Mouse (Mus musculus) CH12.LX (cell line): Measurements from ENCODE around the gene Clk1. TPM values are rescaled to one million over a fixed set of nuclear protein-coding genes. Genes with fewer than 3 reads are reported as not detected.

Experiments
- DNase-seq: peaks from one replicate; pipeline ENCODE4 v3.0.0-alpha.2; 2013; ENCODE audit errors: extremely low read depth
- H3K27ac ChIP-seq: 2 replicates; pipeline ENCODE4 v1.5.1; 2012; ENCODE audit warnings: low read depth, mild to moderate bottlenecking, control low read depth, moderate library complexity; ENCODE audit not compliant: insufficient read depth
- H3K27me3 ChIP-seq: replicated peaks from 2 replicates; pipeline ENCODE3; 2012; ENCODE audit warnings: inconsistent platforms
- H3K36me3 ChIP-seq, 2 experiments: replicated peaks in 1 of 2; 2 replicates each; pipeline versions ENCODE3 to v1.6.1; 2012; ENCODE audit warnings: inconsistent platforms in 1 of 2, low read length in 1 of 2, mild to moderate bottlenecking in 1 of 2, mixed read lengths in 1 of 2, moderate library complexity in 1 of 2; ENCODE audit not compliant: control insufficient read depth in 1 of 2, insufficient read depth in 1 of 2
- H3K4me1 ChIP-seq, 2 experiments: 2 replicates each; pipeline ENCODE4 v1.6.1; 2012; ENCODE audit warnings: inconsistent platforms in 1 of 2, moderate library complexity in 1 of 2; ENCODE audit not compliant: insufficient read depth in 2 of 2, control insufficient read depth in 1 of 2
- H3K4me2 ChIP-seq: 2 replicates; pipeline ENCODE4 v1.6.1; 2012; ENCODE audit warnings: low read depth, mild to moderate bottlenecking, control low read depth; ENCODE audit not compliant: poor library complexity, insufficient read depth, severe bottlenecking
- H3K4me3 ChIP-seq, 3 experiments: fragments of 150-350 bp in 1 of 3; sonication (generic) in 1 of 3; replicated peaks in 1 of 3; 2 replicates each; pipeline versions ENCODE3 to v1.5.1; 2011 to 2012; ENCODE audit warnings: low read depth in 2 of 3, low read length in 2 of 3, mild to moderate bottlenecking in 2 of 3, moderate library complexity in 2 of 3, control low read depth in 1 of 3, improper control_type of control experiment in 1 of 3, inconsistent platforms in 1 of 3, mixed read lengths in 1 of 3; ENCODE audit not compliant: poor library complexity in 1 of 3
- H3K79me2 ChIP-seq: replicated peaks from 2 replicates; pipeline ENCODE4 v1.6.1; 2012; ENCODE audit warnings: mild to moderate bottlenecking, moderate library complexity; ENCODE audit not compliant: control insufficient read depth, poor library complexity, insufficient read depth, severe bottlenecking; ENCODE audit errors: extremely low read depth
- H3K9ac ChIP-seq: 2 replicates; pipeline ENCODE4 v1.6.1; 2012; ENCODE audit warnings: low read depth, mild to moderate bottlenecking, control low read depth, moderate library complexity; ENCODE audit not compliant: insufficient read depth
- H3K9me3 ChIP-seq: replicated peaks from 2 replicates; pipeline ENCODE3; 2012; ENCODE audit warnings: low read length, inconsistent platforms, mixed read lengths
- CHD2 ChIP-seq: IDR thresholded peaks from 2 replicates; pipeline ENCODE4 v1.6.1; 2011; ENCODE audit warnings: low read length, improper control_type of control experiment
- HCFC1 ChIP-seq: IDR thresholded peaks from 2 replicates; pipeline ENCODE4 v1.6.1; 2012; ENCODE audit warnings: low read depth, mild to moderate bottlenecking, inconsistent platforms, low read length, improper control_type of control experiment
- IRF4 ChIP-seq: IDR thresholded peaks from 2 replicates; pipeline ENCODE4 v1.6.1; 2014; ENCODE audit warnings: low read depth, mild to moderate bottlenecking, inconsistent platforms, low read length, improper control_type of control experiment
- JUN ChIP-seq: IDR thresholded peaks from 2 replicates; pipeline ENCODE4 v1.6.1; 2011; ENCODE audit warnings: low read depth, mild to moderate bottlenecking, low read length, improper control_type of control experiment, moderate library complexity; ENCODE audit not compliant: insufficient read depth
- KAT2A ChIP-seq: IDR thresholded peaks from 2 replicates; pipeline ENCODE4 v1.6.1; 2012; ENCODE audit warnings: low read length, improper control_type of control experiment, inconsistent platforms; ENCODE audit not compliant: insufficient replicate concordance
- MAFK ChIP-seq: IDR thresholded peaks from 2 replicates; pipeline ENCODE4 v1.6.1; 2011; ENCODE audit warnings: low read length, improper control_type of control experiment; ENCODE audit not compliant: insufficient replicate concordance
- MAX ChIP-seq: IDR thresholded peaks from 2 replicates; pipeline ENCODE4 v1.6.1; 2011; ENCODE audit warnings: low read length, improper control_type of control experiment
- MAZ ChIP-seq: IDR thresholded peaks from 2 replicates; pipeline ENCODE4 v1.6.1; 2012; ENCODE audit warnings: low read depth, mild to moderate bottlenecking, inconsistent platforms, low read length, improper control_type of control experiment, moderate library complexity
- MXI1 ChIP-seq: IDR thresholded peaks from 2 replicates; pipeline ENCODE4 v1.6.1; 2011; ENCODE audit warnings: mild to moderate bottlenecking, low read depth, low read length, improper control_type of control experiment
- NRF1 ChIP-seq: IDR thresholded peaks from 2 replicates; pipeline ENCODE4 v1.6.1; 2014; ENCODE audit warnings: low read depth, mild to moderate bottlenecking, inconsistent platforms, low read length, improper control_type of control experiment, moderate library complexity
- UBTF ChIP-seq: IDR thresholded peaks from 2 replicates; pipeline ENCODE4 v1.6.1; 2012; ENCODE audit warnings: low read depth, mild to moderate bottlenecking, inconsistent platforms, low read length, improper control_type of control experiment, moderate library complexity
- ZKSCAN1 ChIP-seq: IDR thresholded peaks from 2 replicates; pipeline ENCODE4 v1.6.1; 2012; ENCODE audit warnings: low read depth, inconsistent platforms, low read length, improper control_type of control experiment, borderline replicate concordance
- ZMIZ1 ChIP-seq: IDR thresholded peaks from 2 replicates; pipeline ENCODE4 v1.6.1; 2012; ENCODE audit warnings: low read depth, mild to moderate bottlenecking, inconsistent platforms, low read length, improper control_type of control experiment
- dilution Hi-C: fragments of 300-500 bp; cut with MboI; formaldehyde crosslinking; loops from 2 replicates; pipeline ENCODE4 v1.14.3; 2020; ENCODE audit warnings: low sequenced_read_pairs; ENCODE audit not compliant: extremely low pct_unique_long_range_greater_than_20kb, extremely low pct_ligation_motif_present
- in situ Hi-C: fragments of 300-500 bp; cut with MboI; formaldehyde crosslinking; loops from 3 replicates; pipeline ENCODE4 v1.14.3; 2019; ENCODE audit warnings: low sequenced_read_pairs, low pct_ligation_motif_present, low pct_unique_long_range_greater_than_20kb, mixed read lengths
- polyA plus RNA-seq: library from polyadenylated mRNA; unstranded; fragments of >175 nt; gene quantifications from 2 replicates; pipeline ENCODE4 v1.2.1, GENCODE M21; 2012; ENCODE audit warnings: low read depth; ENCODE audit not compliant: insufficient read length
- total RNA-seq, 2 experiments: library from RNA; depleted of rRNA; stranded (reverse); fragments of 300-350 nt in 1 of 2; fragments of >200 nt in 1 of 2; gene quantifications; 2 replicates each; pipeline ENCODE4 v1.2.3; 2012 to 2014

Gene Clk1
- total and polyA plus RNA-seq, 3 experiments: 107 to 209 (median 119) TPM

- TF ChIP-seq IRF4: peak; percentile 33; the same call in 1 of the 2 replicates
Measured at GRCm38 (mm10) chr1:58392652-58393283, 31.1 kb downstream of the Clk1 start, which contains the start of gene Bzw1 (continued).

- dilution Hi-C loops: no loop called here
- TF ChIP-seq JUN (no peak), MXI1 (peak; percentile 3; the same call in 1 of the 2 replicates), MAX (0 out of 2 replicates have a peak, but pooled peaks have one; percentile 17), NRF1 (no peak), HCFC1 (no peak), KAT2A (no peak), ZKSCAN1 (no peak), CHD2 (no peak), MAZ (no peak), ZMIZ1 (no peak), MAFK (no peak)
- Histone ChIP-seq H3K4me2 (peak overlapping the region; percentile 96), H3K27me3 (no peaks in the 10 kb centered on the region), H3K4me3 (peak overlapping the region; percentile 80 to 91 (median 80)), H3K36me3 (peaks cover 16 to 24% of the 10 kb centered on the region in 2 experiments), H3K4me1 (peaks cover 4 to 27% of the 10 kb centered on the region in 2 experiments; a peak in 3 of 4 replicates), H3K9me3 (no peaks in the 10 kb centered on the region), H3K79me2 (peaks cover 40% of the 10 kb centered on the region), H3K9ac (peak overlapping the region; percentile 98), H3K27ac (peak overlapping the region; percentile 78; the same call in 1 of the 2 replicates)
- in situ Hi-C loops: no loop called here
- DNase-seq: peak; percentile 47
Measured at GRCm38 (mm10) chr1:58392268-58392651, 31.6 kb downstream of the Clk1 start.

GRCm38 (mm10) chr1:58391421-58392267 lies 32.2 kb downstream of the Clk1 start:
- dilution Hi-C loops: no loop called here
- in situ Hi-C loops: no loop called here
- Histone ChIP-seq H3K79me2 (peaks cover 40% of the 10 kb centered on the region), H3K9ac (peak overlapping the region; percentile 98), H3K27ac (no peak overlapping the region), H3K9me3 (no peaks in the 10 kb centered on the region), H3K36me3 (peaks cover 12 to 18% of the 10 kb centered on the region in 2 experiments), H3K4me2 (peak overlapping the region; percentile 96), H3K27me3 (no peaks in the 10 kb centered on the region), H3K4me1 (peaks cover 4 to 23% of the 10 kb centered on the region in 2 experiments; a peak in 3 of 4 replicates), H3K4me3 (peak overlapping the region; percentile 80 to 91 (median 80))
- DNase-seq: no peak
- TF ChIP-seq UBTF (no peak), MAX (0 out of 2 replicates have a peak, but pooled peaks have one; percentile 3)
